Mouse (Mus musculus) heart, postnatal 0 days (tissue): ENCODE data around the gene Pacsin2.
A peak's percentile ranks its signal among the peaks of the same experiment; 100 is the strongest.

ENCODE experiments used
- CTCF ChIP-seq: IDR thresholded peaks from 2 replicates; pipeline ENCODE4 v1.5.1; 2016; ENCODE audit warnings: antibody characterized with exemption, control low read depth, low read depth
- EP300 ChIP-seq: IDR thresholded peaks from 2 replicates; pipeline ENCODE4 v1.6.1; 2016; ENCODE audit warnings: antibody characterized with exemption, low read depth

DNA sequence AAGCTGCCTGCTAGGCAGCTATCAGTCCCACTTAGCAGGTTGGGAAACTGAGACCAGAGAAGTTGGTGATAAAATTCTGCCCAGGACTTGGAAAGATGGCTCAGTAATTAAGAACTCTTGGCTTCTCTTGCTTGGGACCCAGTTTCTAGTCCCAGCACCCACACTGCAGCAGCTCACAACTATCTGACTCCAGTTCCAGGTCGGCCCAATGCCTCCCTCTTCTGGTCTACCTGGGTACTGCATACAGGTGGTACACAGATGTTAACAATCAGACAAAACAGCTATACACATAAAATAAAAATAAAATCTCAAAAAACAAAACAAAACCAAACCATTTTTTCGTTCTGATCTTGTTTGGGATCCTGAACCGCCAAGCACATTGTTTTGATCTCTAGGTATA, 35.9 kb upstream of the Pacsin2 start:
- TF ChIP-seq CTCF (peak; percentile 51), EP300 (no peak)
